Mouse (Mus musculus) heart, postnatal 0 days (tissue): Measurements from ENCODE around the gene Serpine1.

Experiments
- CTCF ChIP-seq: IDR thresholded peaks from 2 replicates; pipeline ENCODE4 v1.5.1; 2016; ENCODE audit warnings: antibody characterized with exemption, control low read depth, low read depth
- EP300 ChIP-seq: IDR thresholded peaks from 2 replicates; pipeline ENCODE4 v1.6.1; 2016; ENCODE audit warnings: antibody characterized with exemption, low read depth

DNA sequence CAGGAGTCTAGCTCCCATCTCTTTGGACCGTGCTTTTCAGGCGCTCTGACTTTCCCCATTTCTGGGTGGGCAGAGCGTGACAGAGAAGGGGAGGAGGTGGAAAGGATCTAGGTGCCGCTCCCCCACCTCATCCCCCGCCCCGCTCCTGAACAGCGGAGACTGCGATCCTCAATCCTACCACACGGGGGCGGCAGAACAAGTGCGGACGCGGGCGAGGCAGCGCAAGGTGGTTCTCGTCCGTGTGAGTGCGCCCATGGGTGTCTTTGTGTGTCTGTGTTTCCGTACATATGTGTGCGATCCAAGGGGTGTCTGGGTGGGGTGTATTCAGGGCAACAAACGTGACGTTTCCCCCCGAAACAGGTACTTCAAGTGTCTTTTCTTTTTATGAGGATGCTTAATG lies 46.9 kb downstream of the Serpine1 start:
- TF ChIP-seq CTCF (peak; percentile 98), EP300 (no peak)
